Mouse (Mus musculus): ENCODE measurements around the gene Ckap5. TPM values are rescaled to one million over a fixed set of nuclear protein-coding genes. Genes with fewer than 3 reads are reported as not detected.
"Not testable (repeated sequence)": the region's sequence is repeated elsewhere in the genome, so short reads cannot be mapped to it uniquely, and the experiment has no call there.

Gene Ckap5
- 10 to 100 TPM; 38.7 to 58.2 (median 51.2) TPM for total RNA-seq (2022)

DNA sequence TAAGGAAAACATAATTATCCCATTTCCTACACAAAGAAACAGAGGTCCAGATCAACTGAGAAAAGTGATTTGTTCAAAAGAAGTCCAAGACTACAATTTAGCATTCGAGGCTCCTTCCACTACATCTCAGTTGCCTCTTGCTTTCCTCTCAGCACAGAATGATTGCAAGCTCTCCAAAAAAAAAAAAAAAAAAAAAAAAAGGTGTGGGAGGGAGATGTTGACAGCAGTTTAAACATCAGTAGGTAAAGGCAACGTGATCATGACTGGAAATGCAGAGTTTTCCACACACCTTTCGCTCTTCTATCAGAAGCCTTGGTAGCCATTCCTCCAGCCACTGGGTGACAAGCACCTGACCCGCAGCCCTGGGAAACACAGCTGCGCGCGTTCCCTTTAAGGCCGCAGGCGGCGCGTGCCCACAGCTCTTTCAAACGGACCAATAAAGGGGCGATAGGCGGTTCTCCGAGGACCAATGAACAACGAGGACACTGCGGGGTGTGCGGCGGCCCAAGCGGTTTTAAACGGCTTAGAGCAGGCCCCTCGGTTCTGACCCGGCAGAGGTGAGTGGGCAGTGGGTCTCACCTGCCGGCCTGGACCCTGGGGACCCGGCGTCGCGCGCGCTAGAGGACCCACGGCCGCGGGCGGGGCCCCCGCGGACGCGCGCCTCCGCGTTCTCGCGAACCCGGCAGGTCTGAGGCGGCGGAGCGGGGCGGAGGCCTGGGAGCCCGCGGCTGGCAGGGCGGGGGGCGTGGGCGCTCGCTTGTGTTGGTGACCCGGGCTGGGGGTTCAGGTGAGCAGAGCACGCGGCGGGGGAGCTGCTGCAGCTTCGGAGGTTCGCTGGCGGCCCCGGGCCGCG, at the start of gene Ckap5:
Ckap5 (plus strand) TSS at position 469 of the 853 bp plus-strand sequence.
- DNase-seq, result peak; percentile 87

GRCm38 (mm10) chr2:91476841-91477240, 49.7 kb upstream of the Ckap5 start:
- DNase-seq, result no peak

- DNase-seq, result no peak
Observed at GRCm38 (mm10) chr2:91480399-91480801, 46.2 kb upstream of the Ckap5 start.

GRCm38 (mm10) chr2:91480805-91481514, 45.6 kb upstream of the Ckap5 start:
- DNase-seq, result peak; percentile 23

DNA sequence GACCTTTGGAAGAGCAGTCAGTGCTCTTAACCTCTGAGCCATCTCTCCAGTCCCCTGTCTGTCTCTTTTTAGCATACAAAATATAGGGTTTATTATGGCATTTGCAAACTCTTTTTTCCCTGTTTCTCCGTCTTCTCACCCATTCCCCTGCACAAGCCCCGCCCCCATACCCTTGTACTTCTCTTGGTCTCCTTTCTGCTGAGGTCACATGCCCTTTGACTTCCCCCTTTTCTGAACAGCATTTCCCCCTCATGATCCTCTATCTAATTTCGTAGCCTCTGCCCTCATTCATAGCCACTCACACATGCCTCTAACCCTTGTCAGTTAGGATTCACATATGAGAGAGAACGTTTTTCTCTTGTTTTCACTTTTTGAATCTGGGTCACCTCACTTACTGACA, 41.9 kb upstream of the Ckap5 start:
- DNase-seq, result no peak

DNA sequence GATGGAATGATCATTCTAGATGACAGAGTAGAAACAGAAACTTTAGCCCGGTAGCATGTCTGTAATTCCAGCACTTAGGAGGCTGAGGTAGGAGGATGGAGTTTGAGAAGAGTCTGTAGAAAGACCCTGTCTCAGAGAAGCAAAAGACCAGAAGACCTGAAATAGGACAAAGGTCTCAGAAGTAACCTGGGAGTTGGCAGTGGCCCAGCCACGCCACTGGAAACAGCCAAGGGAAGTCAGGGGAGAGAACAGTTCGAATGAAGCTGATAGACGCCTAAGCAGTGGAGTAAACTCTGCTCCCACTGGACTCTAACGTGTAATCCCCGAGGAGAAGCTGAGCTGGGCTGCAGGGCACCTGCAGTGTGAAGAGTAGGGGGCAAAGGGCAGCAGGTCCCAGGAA, 41.3 kb upstream of the Ckap5 start:
- DNase-seq, result no peak

DNA sequence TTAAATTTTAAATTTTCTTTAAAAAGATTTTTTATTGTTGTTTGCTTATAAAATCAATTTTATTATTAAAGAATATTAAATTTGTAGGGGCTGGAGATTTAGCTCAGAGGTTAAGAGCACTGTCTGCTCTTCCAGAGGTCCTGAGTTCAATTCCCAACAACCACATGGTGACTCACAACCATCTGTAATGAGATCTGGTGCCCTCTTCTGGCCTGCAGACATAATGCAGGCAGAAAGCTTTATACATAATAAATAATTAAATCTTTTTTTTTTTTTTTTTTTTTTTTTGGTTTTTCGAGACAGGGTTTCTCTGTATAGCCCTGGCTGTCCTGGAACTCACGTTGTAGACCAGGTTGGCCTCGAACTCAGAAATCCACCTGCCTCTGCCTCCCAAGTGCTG, 39.3 kb upstream of the Ckap5 start:
- not testable (repeated sequence) for DNase-seq

DNA sequence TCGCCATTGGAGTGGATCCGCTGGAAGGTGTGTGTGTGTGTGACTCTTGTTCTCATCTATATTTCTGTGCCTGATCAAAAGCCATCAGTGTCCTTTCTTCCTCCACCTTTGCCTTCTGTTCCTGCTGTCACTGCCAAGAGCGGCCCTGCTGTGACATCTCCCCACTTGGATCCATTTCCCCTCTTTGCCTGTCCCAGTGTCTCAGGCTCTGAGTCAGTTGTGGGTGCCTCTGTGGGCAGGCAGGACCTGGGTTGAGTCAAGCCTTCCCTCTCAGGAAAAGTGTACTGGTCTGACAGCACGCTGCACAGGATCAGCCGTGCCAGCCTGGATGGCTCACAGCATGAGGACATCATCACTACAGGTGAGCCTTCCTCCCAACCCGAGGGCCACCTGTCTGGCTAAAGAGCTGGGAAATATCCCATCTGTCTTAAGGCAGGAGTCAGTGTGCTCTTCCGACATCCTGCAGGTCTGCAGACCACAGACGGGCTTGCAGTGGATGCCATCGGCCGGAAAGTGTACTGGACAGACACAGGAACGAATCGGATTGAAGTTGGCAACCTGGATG, 34.4 kb upstream of the Ckap5 start:
- no peak for DNase-seq

- no peak for DNase-seq
Observed at GRCm38 (mm10) chr2:91493981-91494380, 32.6 kb upstream of the Ckap5 start.

GRCm38 (mm10) chr2:91498093-91498719, 28.4 kb upstream of the Ckap5 start:
- DNase-seq, result no peak

GRCm38 (mm10) chr2:91508076-91508475, 18.5 kb upstream of the Ckap5 start:
- no peak for DNase-seq

GRCm38 (mm10) chr2:91517186-91517585, 9.4 kb upstream of the Ckap5 start:
- DNase-seq, result no peak

DNA sequence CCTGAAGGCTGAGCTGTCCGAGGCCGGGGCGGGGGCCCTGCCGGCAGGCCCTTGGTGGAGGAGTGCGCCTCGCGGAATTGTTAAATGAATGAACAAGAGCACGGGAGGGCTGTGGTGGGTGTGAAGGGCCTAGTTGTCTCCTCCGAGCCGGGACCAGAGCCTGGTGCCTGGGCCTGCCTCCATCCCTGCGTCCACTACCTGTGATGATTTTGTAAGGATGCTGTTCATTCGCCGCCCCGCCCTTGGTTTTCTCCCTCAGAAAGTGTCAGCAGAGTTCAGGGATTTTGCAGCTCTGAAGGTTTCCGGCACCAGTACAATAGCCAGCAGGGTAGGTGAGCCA, 555 bp downstream of the Ckap5 start:
- DNase-seq, result peak; percentile 5

DNA sequence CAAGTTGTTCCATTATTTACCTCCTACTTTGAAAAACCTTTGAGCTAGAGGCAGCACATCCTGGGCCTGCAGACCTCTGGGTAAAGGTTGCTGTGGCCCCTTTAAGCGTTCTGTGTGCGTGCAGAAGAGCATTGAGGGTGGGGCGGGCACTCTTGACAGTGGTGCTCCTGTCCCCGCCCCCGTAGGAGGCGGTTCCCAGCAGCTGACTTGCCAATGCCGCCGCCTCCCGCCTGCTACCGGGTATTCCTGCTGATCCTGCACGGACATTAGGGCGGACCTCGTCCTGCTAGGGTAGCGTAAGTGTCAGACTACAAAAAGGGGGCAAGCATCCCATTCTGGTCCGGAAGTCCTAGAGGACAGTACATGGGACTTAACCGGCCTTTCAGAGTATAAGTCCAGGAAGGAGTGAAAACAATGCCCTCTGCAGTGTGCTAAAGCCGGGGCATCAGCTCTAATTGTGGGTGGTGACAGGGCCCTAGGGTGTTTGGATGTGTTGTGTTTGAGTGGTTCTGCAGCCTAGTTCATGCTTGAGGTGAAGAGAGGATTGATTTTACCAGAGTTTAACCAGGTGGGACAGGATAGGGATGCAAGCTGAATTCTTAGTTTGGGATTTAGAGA, 11.1 kb downstream of the Ckap5 start:
- peak; percentile 87 for DNase-seq

DNA sequence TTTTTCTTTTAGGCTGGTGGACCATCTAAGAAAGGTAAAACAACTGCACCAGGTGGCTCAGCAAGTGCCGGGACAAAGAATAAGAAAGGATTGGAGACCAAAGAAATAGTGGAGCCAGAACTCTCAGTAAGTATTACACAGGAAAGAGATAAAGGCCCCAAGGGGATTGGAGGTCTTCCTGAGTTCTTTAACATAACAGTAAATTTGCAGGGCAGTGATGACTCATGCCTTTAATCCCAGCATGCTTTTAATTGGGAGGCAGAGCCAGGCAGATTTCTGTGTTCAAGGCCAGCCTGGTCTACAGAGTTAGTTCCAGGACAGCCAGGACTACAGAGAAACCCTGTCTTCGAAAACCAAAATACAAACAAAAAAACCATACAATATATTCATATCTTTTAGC, 41.6 kb downstream of the Ckap5 start:
- DNase-seq, result no peak

GRCm38 (mm10) chr2:91580894-91581293, 54.3 kb downstream of the Ckap5 start:
- DNase-seq, result no peak

- no peak for DNase-seq
Observed at GRCm38 (mm10) chr2:91586242-91586641, 59.7 kb downstream of the Ckap5 start.

DNA sequence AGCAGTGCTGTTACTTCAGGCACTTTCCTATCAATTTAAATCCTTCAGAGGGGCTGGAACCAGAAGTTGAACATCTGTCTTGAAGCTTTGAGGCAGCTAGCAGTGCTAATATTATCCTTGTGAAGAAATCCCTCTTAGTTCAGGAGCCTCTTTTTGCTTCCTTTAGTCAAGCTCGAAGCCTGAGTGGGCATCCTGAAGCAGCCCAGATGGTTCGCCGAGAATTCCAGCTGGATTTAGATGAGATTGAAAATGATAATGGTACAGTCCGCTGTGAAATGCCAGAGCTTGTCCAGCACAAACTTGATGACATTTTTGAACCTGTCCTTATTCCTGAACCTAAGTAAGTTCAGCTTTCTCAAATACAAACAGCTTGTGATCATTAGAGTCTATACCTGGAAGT, 73.9 kb downstream of the Ckap5 start:
- no peak for DNase-seq

GRCm38 (mm10) chr2:91602389-91602788, 75.8 kb downstream of the Ckap5 start:
- DNase-seq, result no peak

GRCm38 (mm10) chr2:91609370-91609769, 82.8 kb downstream of the Ckap5 start:
- DNase-seq, result not testable (repeated sequence)

DNA sequence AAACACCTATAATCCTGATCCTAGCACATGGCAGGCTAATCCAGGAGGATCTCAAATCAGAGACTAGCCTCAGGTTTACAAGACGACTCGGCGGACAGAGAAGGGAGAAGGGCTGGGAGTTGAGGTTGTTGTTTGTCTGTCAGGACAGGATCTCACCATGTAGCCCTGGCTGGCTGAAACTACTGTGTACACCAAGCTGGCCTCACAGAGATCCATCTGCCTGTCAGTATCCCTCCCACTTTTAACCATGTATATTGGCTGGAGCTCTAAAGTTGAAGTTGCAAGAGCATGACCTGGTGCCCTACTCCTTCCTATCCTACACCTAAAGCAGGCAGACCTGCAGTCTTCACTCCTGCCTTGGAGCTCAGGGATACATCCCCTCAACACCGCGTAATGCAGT, 95.8 kb downstream of the Ckap5 start:
- no peak for DNase-seq

DNA sequence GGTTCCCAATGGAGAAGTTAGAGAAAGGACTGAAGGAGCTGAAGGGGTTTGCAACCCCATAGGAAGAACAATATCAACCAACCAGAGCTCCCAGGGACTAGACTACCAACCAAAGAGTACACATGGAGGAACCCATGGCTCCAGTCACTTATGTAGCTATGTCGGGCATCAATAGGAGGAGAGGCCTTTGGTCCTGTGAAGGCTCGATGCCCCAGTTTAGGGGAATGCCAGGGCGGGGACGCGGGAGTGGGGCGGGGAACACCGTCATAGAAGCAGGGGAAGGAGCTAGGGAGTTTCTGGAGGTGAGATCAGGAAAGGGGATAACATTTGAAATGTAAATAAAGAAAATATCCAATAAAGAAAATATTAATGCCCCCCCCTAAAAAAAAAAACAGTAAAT, 96.8 kb downstream of the Ckap5 start:
- not testable (repeated sequence) for DNase-seq

DNA sequence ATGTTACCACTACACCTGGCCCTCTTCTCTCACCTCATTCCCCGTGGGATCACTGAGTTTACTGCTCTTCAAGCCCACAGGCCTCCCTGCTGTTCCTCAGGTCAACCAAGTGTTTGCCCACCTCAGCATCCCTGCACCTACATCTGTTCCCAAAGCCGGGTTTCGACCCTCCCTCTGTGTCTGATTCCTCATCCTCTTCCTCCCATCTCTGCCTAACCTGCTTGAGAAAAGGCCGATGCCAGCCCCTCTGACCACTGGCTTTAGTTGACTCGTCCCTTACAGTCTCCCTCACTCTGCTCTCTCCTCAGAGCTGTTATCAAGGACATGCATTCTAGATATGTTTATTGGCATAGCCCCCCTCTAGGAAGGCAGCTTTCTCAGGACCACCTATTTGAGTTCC, 100.9 kb downstream of the Ckap5 start:
- no peak for DNase-seq

Data from adrenal gland, adult 8-10 months (tissue).